Mouse (Mus musculus): ENCODE data around the gene Slc48a1.

- TF ChIP-seq POLR2A (IDR thresholded peaks at IDR 0.05; ENCODE audit: low read depth, low read length) (no peak), CTCF (IDR thresholded peaks at IDR 0.05; ENCODE audit: extremely low read depth, insufficient read length, insufficient replicate concordance, low read depth, low read length) (no peak)
These were observed 9.7 kb downstream of the Slc48a1 start for GRCm38 (mm10) chr15:97787799-97788667.

Data from small intestine, adult 2 months (tissue).